Mouse (Mus musculus): Measurements from ENCODE around the gene Crtam. TPM values are rescaled to one million over a fixed set of nuclear protein-coding genes. Genes with fewer than 3 reads are reported as not detected.

Crtam gene
- total and polyA plus RNA-seq, 2 experiments: not detected

GRCm38 (mm10) chr9:41049282-41049681, 44.9 kb upstream of the Crtam start:
- Histone ChIP-seq H3K4me3 (ENCODE audit: insufficient read depth, low read depth, low read length) (no peak overlapping the region), H3K27me3 (ENCODE audit: control insufficient read depth, insufficient read depth, low read length) (no peaks in the 10 kb centered on the region), H3K4me1 (ENCODE audit: control insufficient read depth, insufficient read depth, low read length) (no peaks in the 10 kb centered on the region), H3K9ac (ENCODE audit: low read depth, low read length) (no peak overlapping the region), H3K27ac (replicated peaks; ENCODE audit: insufficient read depth, low read depth, low read length) (no peak overlapping the region), H3K36me3 (ENCODE audit: control insufficient read depth, insufficient read depth, low read length) (no peaks in the 10 kb centered on the region), H3K79me2 (ENCODE audit: control insufficient read depth, insufficient read depth, low read length) (no peaks in the 10 kb centered on the region)
- TF ChIP-seq POLR2A (IDR thresholded peaks at IDR 0.05; ENCODE audit: extremely low read depth, insufficient read depth, low read length) (no peak), CTCF (IDR thresholded peaks at IDR 0.05; ENCODE audit: low read depth, low read length) (no peak)
- WGBS: 78% methylated on average over 7 of the region's 7 CpGs
- DNase-seq (ENCODE audit: extremely low read depth, low read depth, low spot score): peak; percentile 11

GRCm38 (mm10) chr9:41048820-41049219, 44.4 kb upstream of the Crtam start:
- TF ChIP-seq POLR2A (IDR thresholded peaks at IDR 0.05; ENCODE audit: extremely low read depth, insufficient read depth, low read length): no peak
- TF ChIP-seq CTCF (IDR thresholded peaks at IDR 0.05; ENCODE audit: low read depth, low read length): no peak
- Histone ChIP-seq H3K9ac (ENCODE audit: low read depth, low read length) (no peak overlapping the region), H3K4me1 (ENCODE audit: control insufficient read depth, insufficient read depth, low read length) (no peaks in the 10 kb centered on the region), H3K36me3 (ENCODE audit: control insufficient read depth, insufficient read depth, low read length) (no peaks in the 10 kb centered on the region), H3K27me3 (ENCODE audit: control insufficient read depth, insufficient read depth, low read length) (no peaks in the 10 kb centered on the region), H3K27ac (replicated peaks; ENCODE audit: insufficient read depth, low read depth, low read length) (no peak overlapping the region), H3K79me2 (ENCODE audit: control insufficient read depth, insufficient read depth, low read length) (no peaks in the 10 kb centered on the region), H3K4me3 (ENCODE audit: insufficient read depth, low read depth, low read length) (no peak overlapping the region)
- WGBS: 76% methylated on average over 3 of the region's 3 CpGs
- DNase-seq (ENCODE audit: extremely low read depth, low read depth, low spot score): no peak

- no peaks in the 10 kb centered on the region for H3K4me1 ChIP-seq (ENCODE audit: control insufficient read depth, insufficient read depth, low read length)
- H3K79me2 ChIP-seq (ENCODE audit: control insufficient read depth, insufficient read depth, low read length): no peaks in the 10 kb centered on the region
These were observed 43.8 kb upstream of the Crtam start for GRCm38 (mm10) chr9:41048216-41048615.

GRCm38 (mm10) chr9:41047654-41048053, 43.2 kb upstream of the Crtam start:
- TF ChIP-seq CTCF (IDR thresholded peaks at IDR 0.05; ENCODE audit: low read depth, low read length) (no peak), POLR2A (IDR thresholded peaks at IDR 0.05; ENCODE audit: extremely low read depth, insufficient read depth, low read length) (no peak)
- Histone ChIP-seq H3K27me3 (ENCODE audit: control insufficient read depth, insufficient read depth, low read length) (no peaks in the 10 kb centered on the region), H3K36me3 (ENCODE audit: control insufficient read depth, insufficient read depth, low read length) (no peaks in the 10 kb centered on the region), H3K4me1 (ENCODE audit: control insufficient read depth, insufficient read depth, low read length) (no peaks in the 10 kb centered on the region), H3K9ac (ENCODE audit: low read depth, low read length) (no peak overlapping the region), H3K27ac (replicated peaks; ENCODE audit: insufficient read depth, low read depth, low read length) (no peak overlapping the region), H3K79me2 (ENCODE audit: control insufficient read depth, insufficient read depth, low read length) (no peaks in the 10 kb centered on the region), H3K4me3 (ENCODE audit: insufficient read depth, low read depth, low read length) (no peak overlapping the region)
- no peak for DNase-seq (ENCODE audit: extremely low read depth, low read depth, low spot score)
- WGBS: 84% methylated on average over 2 of the region's 2 CpGs

More at GRCm38 (mm10) chr9:41048216-41048615, 43.8 kb upstream of the Crtam start:
- 90% methylated on average over 7 of the region's 7 CpGs for WGBS
- TF ChIP-seq CTCF (IDR thresholded peaks at IDR 0.05; ENCODE audit: low read depth, low read length): no peak
- no peak for TF ChIP-seq POLR2A (IDR thresholded peaks at IDR 0.05; ENCODE audit: extremely low read depth, insufficient read depth, low read length)
- DNase-seq (ENCODE audit: extremely low read depth, low read depth, low spot score): no peak
- Histone ChIP-seq H3K36me3 (ENCODE audit: control insufficient read depth, insufficient read depth, low read length) (no peaks in the 10 kb centered on the region), H3K27ac (replicated peaks; ENCODE audit: insufficient read depth, low read depth, low read length) (no peak overlapping the region), H3K9ac (ENCODE audit: low read depth, low read length) (no peak overlapping the region), H3K27me3 (ENCODE audit: control insufficient read depth, insufficient read depth, low read length) (no peaks in the 10 kb centered on the region), H3K4me3 (ENCODE audit: insufficient read depth, low read depth, low read length) (no peak overlapping the region)

- Histone ChIP-seq H3K9ac (ENCODE audit: low read depth, low read length) (no peak overlapping the region), H3K4me3 (ENCODE audit: insufficient read depth, low read depth, low read length) (no peak overlapping the region), H3K79me2 (ENCODE audit: control insufficient read depth, insufficient read depth, low read length) (no peaks in the 10 kb centered on the region), H3K36me3 (ENCODE audit: control insufficient read depth, insufficient read depth, low read length) (no peaks in the 10 kb centered on the region), H3K27me3 (ENCODE audit: control insufficient read depth, insufficient read depth, low read length) (no peaks in the 10 kb centered on the region), H3K4me1 (ENCODE audit: control insufficient read depth, insufficient read depth, low read length) (no peaks in the 10 kb centered on the region), H3K27ac (replicated peaks; ENCODE audit: insufficient read depth, low read depth, low read length) (no peak overlapping the region)
- peak; percentile 60 for DNase-seq (ENCODE audit: extremely low read depth, low read depth, low spot score)
- 12% methylated on average over 3 of the region's 3 CpGs for WGBS
- TF ChIP-seq POLR2A (IDR thresholded peaks at IDR 0.05; ENCODE audit: extremely low read depth, insufficient read depth, low read length) (no peak), CTCF (IDR thresholded peaks at IDR 0.05; ENCODE audit: low read depth, low read length) (peak; percentile 57)
These were observed 40.2 kb upstream of the Crtam start for GRCm38 (mm10) chr9:41044626-41045025.

GRCm38 (mm10) chr9:41043641-41044040, 39.2 kb upstream of the Crtam start:
- H3K4me1 ChIP-seq (ENCODE audit: control insufficient read depth, insufficient read depth, low read length): no peaks in the 10 kb centered on the region
- H3K79me2 ChIP-seq (ENCODE audit: control insufficient read depth, insufficient read depth, low read length): no peaks in the 10 kb centered on the region
- H3K27me3 ChIP-seq (ENCODE audit: control insufficient read depth, insufficient read depth, low read length): no peaks in the 10 kb centered on the region
- H3K4me3 ChIP-seq (ENCODE audit: insufficient read depth, low read depth, low read length): no peak overlapping the region
- 93% methylated on average over 5 of the region's 5 CpGs for WGBS
- no peak overlapping the region for H3K9ac ChIP-seq (ENCODE audit: low read depth, low read length)
- DNase-seq (ENCODE audit: extremely low read depth, low read depth, low spot score): no peak
- no peaks in the 10 kb centered on the region for H3K36me3 ChIP-seq (ENCODE audit: control insufficient read depth, insufficient read depth, low read length)
- TF ChIP-seq POLR2A (IDR thresholded peaks at IDR 0.05; ENCODE audit: extremely low read depth, insufficient read depth, low read length): no peak
- TF ChIP-seq CTCF (IDR thresholded peaks at IDR 0.05; ENCODE audit: low read depth, low read length): no peak
- no peak overlapping the region for H3K27ac ChIP-seq (replicated peaks; ENCODE audit: insufficient read depth, low read depth, low read length)
